Mouse (Mus musculus): ENCODE data around the gene Bcat2.
A peak's percentile ranks its signal among the peaks of the same experiment; 100 is the strongest.

Gene Bcat2

DNA sequence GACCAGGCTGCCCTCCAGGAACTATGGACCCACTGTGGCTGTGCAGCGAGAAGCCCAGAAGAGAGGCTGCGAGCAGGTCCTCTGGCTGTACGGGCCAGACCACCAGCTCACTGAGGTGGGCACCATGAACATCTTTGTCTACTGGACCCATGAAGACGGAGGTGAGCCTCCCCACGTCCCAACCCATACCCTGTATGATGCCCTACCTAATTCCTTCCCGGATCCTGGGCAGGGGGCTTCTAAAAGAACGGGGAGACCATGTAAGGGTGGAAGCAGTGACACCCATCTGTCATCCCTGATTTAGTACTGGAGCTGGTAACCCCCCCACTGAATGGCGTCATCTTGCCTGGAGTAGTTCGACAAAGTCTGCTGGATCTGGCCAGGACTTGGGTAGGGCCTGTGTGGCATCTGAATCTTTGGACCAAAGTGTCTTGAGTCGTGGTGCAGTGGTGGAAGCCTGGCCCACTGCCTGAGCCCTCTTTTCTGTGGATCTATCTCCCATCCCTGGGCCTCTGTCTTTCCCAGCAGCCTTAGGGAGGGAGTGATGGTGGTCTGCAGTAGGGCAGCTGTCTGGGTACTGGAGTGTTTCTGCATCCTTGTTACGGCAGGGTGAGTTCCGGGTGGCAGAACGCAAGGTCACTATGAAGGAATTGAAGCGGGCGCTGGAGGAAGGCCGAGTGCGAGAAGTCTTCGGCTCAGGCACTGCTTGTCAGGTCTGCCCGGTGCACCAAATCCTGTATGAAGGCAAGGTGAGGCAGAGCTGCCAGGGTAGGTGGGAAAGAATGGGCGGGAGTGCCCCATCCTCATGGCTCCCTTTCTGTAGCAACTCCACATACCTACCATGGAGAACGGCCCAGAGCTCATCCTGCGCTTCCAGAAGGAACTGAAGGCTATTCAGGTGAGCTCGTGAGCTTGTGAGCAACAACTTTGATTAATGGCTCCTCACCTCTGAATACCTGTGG is 18.0 kb downstream of the Bcat2 start:
- no peak for DNase-seq (ENCODE audit: low read depth, low spot score)

DNA sequence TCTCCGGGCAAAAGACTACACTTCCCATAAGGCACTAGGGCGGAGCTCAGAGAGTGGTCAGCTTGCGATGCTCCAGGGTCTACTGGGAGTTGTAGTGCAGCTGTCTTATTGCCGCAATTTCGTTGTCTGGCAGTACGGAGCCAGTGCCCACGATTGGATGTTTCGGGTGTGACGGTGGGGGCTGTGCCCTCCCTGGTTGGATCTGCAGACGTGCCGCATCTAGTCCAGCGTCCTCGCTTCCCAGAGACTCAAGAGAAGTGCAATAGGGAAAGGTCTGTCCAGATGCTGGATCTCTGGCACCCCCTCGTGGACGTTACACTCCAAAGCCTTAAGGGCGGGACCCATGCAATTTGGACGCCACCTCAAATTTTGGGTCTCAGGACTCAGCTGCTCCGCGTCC is 19.2 kb downstream of the Bcat2 start:
- DNase-seq (ENCODE audit: low read depth, low spot score), result peak; percentile 86

DNA sequence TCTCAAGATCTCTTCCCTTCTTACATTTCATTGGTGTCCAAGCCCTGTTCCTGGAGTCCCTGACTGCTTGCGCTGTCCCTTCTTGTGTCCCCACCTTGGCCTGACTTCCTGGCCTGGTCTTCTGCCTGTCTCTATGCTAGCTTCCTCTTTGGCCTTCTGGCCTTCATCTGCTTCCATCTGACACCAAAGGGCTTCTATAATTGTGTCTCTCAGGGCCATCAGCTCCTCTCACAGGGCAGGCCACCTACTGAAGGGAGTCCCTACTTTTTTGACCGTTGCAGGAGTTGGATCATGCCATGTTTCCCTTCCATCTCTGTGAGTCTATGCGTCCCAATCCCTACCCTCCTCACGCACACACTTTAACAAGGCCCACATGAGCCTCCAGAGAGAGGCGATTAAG is 19.9 kb downstream of the Bcat2 start:
- no peak for DNase-seq (ENCODE audit: low read depth, low spot score)

DNA sequence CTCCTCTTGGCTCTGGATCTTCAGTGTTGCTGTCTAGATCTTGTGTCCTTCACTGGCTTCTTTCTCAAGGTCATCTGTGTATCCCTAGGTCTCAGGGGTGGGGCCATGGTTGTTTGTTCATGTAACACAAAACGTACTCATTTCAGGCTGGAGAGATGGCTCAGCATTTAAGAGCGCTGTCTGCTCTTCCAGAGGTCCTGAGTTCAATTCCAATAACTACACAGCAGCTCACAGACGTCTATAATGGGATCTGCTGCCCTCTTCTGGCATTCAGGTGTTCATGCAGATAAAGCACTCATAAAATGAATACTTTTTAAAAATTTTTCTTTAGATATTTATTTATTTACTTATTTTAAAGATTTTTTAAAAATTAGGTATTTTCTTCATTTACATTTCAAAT is 20.9 kb downstream of the Bcat2 start:
- peak; percentile 63 for DNase-seq (ENCODE audit: low read depth, low spot score)

DNA sequence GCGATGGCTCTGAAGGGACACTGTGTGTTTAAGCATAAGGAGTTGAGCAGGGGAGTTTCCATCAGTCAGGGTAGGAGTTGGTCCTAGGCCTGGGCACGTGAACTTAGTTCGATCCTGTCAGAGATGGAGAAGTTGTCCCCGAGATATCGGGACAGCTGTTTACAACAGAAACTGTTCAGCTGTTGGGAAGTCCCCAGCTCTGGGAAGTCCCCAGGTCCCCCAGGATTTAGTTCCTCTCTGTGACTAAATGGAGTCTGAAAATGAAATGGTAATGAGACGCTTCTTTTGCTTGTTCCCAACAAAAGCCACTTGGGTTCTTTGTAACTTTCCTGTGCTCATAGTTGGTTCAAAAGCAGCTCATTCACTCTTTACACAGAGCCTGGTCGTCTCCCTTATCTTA is 21.9 kb downstream of the Bcat2 start:
- peak; percentile 63 for DNase-seq (ENCODE audit: low read depth, low spot score)

DNA sequence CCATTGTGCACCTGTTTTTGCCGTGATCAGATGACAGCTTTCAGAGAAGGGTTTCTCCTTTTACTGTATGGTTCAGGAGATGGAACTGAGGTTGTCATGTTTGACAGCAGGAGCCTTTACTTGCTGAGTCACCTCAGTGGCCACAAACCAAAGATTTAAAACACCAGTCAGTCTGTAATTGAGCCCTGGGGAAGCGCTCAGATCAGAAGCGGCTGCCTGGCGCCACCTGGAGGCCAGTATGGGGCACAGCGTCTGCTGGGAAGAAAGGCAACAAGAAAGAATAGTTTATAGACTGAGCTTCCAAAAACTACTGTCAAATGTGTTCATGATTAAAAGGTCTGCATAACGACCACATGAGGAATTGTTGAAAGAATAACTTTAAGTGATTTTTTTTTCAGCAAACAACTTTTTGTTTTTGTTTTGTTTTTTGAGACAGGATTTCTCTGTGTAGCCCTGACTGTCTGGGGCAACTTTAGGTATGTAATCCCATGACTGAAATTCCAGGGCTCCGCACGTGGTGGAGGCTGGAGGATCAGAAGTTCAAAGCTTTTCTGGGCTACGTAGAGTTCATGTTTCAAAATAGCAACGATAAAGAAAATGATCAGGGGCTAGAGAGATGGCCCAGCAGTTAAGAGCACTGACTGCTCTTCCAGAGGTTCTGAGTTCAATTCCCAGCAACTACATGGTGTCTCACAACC is 23.3 kb downstream of the Bcat2 start:
- peak; percentile 88 for DNase-seq (ENCODE audit: low read depth, low spot score)

DNA sequence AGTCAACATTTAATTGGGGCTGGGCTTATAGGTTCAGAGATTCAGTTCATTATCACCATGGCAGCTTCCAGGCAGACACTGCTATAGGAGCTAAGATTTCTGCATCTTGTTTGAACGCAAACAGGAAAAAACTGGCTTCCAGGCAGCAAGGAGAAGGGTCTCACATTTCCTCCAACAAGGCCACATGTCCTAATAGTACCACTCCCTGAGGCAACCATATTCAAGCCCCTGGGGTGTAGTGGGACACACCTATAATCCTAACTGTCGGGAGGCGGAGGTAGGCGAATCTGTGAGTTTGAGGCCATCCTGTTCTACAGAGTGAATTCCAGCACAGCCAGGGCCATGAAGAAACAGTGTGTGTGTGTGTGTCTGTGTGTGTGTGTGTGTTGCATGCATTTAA is 25.2 kb downstream of the Bcat2 start:
- no peak for DNase-seq (ENCODE audit: low read depth, low spot score)

DNA sequence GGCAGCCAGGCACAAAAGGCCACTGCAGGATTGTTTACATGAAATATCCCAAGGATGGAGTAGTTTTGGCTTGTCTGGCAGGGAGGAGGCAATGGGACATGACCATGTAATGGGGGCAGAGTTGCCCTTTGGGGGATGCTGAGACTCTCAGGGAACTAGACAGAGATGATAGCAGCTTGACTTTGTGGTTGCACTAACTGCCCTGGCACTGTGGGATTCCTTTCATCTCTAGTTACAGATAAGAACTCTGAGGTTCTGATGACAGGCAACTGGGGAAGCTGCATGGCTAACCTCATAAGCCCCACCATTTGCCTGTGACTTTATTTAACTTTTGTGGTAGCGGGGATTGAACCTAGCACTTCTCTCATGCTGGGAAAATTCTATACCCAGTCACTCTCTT is 26.2 kb downstream of the Bcat2 start:
- DNase-seq (ENCODE audit: low read depth, low spot score), result no peak

DNA sequence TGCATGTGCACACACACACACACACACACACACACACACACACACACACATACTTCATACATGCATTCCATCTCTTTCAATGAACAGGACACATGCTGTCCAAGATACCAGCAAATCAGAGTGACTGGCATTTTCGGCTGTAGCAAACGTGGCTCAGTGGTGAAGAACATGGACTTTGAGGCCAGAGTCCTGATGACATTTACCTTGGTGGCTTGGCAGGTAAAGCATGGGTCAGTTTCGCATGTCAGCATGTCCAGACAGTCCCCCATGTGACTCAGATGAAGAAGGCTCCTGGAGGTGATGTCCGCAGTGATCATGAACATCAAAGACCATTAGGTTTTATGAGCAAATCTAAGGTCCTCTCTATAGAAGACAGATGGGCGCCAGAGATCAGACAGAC is 27.1 kb downstream of the Bcat2 start:
- no peak for DNase-seq (ENCODE audit: low read depth, low spot score)

DNA sequence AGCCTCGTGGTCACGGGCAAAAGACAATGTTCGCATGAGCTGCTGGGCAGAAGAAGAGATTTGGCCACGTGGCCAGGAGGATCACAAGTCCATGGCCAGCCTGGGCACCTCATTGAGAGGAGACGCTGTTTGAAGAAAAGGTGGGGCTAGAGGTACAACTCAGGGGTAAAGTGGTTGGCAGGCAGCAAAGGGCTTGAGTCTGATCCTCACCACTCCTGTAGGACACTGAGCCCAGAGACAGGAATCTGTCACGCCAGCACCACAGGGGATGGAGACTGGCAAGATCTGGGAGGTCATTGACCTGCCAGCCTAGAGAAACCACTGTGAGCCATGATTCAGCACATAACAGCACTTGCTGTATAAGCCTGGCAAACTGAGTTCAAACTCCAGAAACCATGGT is 27.6 kb downstream of the Bcat2 start:
- DNase-seq (ENCODE audit: low read depth, low spot score), result no peak

DNA sequence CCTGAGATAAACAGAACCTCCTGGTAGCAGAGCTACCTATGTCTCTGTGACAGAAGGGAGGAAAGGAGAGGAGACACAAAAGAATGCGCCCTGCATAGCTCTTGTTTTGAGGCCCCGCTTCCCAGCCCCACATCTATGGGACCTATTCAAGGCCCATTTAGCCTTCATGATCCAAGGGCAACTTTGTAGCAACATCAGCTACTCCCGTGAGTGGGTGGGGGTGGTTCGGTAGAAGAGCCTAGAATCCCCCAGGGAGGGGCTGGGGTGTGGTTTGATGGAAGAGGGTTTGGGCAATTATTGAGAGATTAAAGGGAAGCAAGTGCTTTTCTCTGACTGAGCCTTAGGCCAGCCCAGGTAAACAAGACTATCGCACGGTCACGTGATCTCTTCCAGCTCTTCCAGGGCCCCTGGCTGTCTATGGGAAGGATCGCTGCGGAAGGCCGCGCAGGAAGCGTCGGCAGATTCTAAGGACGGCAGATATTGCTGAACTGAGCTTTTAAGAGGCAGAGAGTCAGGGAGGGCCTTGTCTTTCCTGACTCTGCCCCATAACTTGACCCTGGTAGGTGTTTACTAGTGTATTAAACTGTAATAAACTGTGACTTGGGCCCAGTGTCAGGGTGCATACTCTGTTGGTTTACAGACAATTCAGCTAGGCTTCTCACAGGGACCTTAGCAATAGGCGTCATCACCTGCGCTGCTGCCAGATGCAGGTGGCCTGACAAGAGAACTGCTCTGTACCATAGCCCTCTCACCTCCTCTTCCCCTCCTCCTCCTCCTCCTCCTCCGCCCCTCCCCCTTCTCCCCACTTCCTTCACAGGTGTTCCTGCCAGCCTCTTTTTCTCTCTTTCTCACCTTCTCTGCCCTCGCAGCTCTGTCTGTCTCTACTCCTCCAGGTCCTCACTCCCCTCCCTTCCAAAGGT is 29.3 kb downstream of the Bcat2 start:
- no peak for DNase-seq (ENCODE audit: low read depth, low spot score)

DNA sequence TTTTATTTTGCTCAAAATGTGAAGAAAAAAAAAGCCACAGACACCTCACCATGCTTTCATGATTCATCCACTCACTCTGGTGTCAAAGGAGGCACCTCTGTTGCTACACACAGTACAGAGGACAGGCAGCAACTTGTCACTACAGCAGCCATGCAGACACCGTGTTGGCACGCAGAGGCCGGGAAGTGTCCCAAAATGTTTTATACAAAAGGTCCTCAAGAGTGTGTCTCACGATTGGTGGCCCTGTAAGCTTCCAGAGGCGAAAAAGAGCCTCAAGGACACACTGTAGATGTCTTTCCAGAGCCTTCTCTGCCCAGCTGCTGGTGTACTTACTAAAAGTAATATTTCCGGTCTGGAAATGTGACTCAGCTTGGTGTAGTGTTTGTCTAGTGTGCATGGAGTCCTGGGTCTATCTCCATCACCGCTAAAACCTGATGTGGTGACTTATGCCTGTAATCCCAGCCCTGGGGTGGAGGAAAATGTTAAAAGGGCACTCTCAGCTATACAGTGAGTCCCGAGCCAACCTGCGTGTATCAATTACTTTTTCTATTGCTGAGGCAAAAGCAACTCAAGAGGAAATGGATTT is 35.8 kb downstream of the Bcat2 start:
- DNase-seq (ENCODE audit: low read depth, low spot score), result no peak

DNA sequence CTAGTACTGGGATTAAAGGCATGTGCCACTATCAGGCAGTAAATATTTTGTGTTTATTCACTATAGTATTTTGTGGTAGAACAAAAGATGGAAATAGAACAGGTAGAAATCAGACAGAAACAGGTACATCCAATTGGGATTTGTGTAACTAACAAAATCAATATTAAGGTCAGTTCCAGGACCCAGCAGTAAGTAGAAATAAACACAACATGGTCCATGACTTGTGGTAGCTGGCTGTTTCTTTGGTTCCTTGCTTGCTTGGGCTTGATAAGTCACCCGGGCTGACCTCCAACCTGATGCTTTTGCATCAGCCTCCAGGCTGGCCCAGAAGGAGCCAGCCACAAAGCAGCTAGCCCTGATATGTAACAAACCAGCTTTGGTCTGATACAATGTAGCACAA is 39.6 kb downstream of the Bcat2 start:
- DNase-seq (ENCODE audit: low read depth, low spot score), result no peak

DNA sequence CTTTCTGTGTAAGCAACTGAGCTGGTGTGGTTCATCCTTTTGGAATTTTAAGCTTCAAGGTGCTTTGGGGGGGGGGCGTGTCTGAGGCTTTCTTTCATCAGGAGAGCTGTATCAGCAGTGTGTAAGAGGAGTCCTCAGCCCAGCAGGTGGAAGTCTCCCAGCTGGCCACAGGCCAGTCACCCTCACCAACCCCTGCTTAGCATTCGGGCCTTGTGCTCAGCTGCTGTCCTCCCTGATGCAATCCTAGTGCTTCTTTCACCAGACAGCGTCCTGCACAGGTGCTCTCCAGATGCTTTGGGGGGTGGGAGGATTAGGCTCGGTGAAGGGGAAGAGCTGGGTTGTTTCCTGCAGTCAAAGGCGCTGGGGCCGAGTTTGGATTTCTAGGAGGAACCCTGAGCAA is 46.3 kb downstream of the Bcat2 start:
- no peak for DNase-seq (ENCODE audit: low read depth, low spot score)

DNA sequence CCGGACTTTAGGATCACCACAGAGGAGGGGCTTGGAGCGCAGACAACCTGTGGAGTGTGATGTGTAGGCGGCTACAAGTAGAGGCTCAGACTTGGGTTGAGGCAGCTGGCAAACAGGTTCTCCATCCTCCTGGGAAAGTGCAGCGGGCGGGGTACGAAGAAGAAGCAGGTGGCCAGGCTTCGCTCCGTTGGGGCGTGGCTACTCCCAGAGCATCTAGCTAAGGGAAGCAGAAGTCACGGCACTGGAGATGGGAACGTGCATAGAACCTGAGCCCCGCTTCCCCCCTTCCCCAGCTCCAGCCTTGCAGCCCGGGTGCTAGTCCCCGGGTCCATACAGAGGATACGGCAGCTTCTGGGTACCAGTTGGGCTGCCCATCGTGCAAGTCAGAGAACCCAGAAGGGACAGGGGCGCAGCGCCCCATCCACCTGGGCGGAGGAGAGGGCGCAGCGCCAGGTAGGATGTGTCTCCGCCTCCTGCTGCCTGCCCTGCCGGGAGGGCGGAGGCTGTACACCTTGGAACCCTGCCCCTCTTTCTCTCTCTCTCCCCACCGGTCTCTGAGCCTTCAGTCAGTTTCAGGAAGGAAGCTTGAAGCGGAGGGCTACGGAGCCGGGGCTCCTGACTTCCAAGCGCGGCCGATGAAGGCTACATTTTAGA is 47.2 kb downstream of the Bcat2 start, which contains the start of gene Fut1:
Gene Fut1, plus strand, starts transcription at position 248 of the 654 bp plus-strand sequence.
- DNase-seq (ENCODE audit: low read depth, low spot score), result no peak

DNA sequence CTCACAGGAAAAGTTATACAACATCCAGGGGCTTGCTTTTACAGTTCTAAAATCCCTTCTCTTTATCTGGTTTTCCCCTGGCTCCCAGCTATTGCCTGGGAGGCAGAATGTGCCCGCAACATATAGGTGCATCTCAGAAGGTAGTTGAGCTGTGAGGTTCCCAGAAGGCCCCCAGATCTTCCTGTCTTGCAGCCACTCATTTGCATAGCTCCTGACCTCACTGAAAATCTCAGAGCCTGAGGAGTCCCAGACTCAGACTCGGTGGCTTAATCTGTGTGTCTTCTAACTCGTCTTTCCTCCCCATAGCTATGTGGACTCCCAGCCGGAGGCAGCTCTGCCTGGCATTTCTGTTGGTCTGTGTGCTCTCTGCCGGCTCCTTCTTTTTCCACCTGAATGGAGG is 48.4 kb downstream of the Bcat2 start:
- no peak for DNase-seq (ENCODE audit: low read depth, low spot score)

DNA sequence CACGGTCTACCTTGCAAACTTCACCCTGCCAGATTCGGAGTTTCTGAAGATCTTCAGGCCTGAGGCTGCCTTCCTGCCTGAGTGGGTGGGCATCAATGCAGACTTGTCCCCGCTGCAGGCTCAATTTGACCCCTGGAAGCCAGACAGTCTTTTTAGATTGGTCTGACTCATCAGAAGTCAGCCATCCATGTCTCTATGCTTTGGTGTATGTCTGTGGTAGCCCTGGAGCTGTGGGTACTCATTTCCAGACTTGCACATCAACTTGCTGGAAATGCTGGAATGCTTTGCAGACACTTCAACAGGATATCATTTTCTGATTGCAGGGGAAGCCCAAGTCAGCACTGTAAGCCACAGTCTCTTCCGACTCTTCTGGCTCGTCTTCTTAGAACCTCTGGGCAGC is 49.6 kb downstream of the Bcat2 start:
- DNase-seq (ENCODE audit: low read depth, low spot score), result no peak

DNA sequence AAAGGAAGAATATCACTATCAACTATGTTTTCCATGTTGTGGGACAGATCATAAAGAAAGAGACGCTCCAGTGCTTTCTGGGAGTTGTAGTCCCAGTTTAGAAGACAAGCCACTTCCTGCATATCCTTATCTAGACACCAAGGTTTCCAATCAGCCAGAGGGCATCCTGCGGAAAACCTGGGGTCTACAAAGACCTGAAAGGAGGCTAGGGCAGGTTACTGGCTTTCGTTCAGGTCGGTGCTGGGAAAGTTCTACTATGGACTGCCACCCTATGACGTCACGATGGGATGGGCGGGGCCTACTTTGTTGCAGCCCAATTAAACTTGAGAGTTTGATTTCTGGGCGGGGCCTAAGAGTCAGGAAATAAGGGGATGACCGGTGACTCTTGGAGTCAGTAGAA is 51.5 kb downstream of the Bcat2 start, which contains the start of gene Izumo1:
Gene Izumo1, plus strand, starts transcription at position 369 of the 400 bp plus-strand sequence.
- peak; percentile 51 for DNase-seq (ENCODE audit: low read depth, low spot score)

DNA sequence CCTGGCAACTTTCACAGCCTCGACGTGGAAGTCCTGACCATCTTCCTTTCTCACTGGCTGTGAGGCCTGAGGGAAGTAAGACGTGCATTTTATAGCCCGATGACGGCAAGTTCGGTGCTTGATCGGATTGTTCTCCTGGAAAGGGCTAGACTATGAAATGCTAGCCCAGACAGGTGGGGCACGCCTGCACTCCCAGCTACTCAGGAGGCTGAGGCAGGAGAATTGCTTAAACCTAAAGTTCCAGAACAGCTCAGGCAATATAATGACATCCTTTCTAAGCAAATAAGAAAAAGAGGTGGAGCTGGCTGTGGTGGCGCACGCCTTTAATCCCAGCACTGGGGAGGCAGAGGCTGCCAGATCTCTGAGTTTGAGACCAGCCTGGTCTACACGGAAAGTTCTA is 53.6 kb downstream of the Bcat2 start:
- no peak for DNase-seq (ENCODE audit: low read depth, low spot score)

DNA sequence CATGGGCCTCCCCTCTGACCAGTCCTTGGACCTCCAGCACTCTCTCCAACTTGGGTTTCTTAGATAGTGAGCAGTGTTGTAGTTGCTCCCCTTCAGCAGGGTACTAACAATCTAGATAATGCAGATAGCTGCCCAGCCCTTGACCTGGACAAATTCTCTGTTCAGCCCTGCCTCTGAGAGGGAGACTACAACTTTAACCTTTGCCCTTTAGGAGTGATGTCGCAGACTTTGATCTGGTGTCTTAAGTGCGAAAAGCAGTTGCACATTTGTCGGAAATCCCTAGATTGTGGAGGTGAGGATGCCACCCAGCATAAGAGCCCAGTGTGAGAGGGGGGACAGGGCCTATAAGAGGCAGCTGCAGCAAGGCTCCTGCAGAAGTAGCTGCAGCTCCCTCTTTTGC is 54.8 kb downstream of the Bcat2 start:
- DNase-seq (ENCODE audit: low read depth, low spot score), result no peak

DNA sequence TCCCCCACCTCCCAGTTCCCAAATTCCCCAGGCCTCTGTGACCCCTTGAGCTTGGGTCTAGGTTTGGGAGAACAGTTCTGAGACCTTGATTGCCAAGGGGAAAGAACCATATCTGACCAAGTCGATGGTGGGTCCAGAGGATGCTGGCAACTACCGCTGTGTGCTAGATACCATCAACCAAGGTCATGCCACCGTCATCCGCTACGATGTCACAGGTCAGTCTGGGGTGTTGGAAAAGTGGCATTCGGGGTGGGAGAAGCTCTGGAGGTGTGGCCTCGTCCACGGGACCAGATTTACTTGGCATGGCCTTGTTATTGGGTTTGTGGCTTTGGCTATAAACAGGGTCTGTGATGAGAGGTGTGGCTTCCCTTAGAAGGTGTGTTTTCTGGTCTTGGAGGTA is 55.5 kb downstream of the Bcat2 start:
- DNase-seq (ENCODE audit: low read depth, low spot score), result no peak
